Mouse (Mus musculus): ENCODE data around the gene Msi2.

Gene Msi2

GRCm38 (mm10) chr11:88515736-88516583 lies 202.4 kb downstream of the Msi2 start:
- DNase-seq (ENCODE audit: low read depth, low spot score): no peak

- no peak for DNase-seq (ENCODE audit: low read depth, low spot score)
These were observed 203.0 kb downstream of the Msi2 start for GRCm38 (mm10) chr11:88515267-88515666.

- DNase-seq (ENCODE audit: low read depth, low spot score): peak; percentile 74
These were observed 204.0 kb downstream of the Msi2 start for GRCm38 (mm10) chr11:88514151-88514926.

GRCm38 (mm10) chr11:88512580-88512979 lies 205.7 kb downstream of the Msi2 start:
- DNase-seq (ENCODE audit: low read depth, low spot score): peak; percentile 50

GRCm38 (mm10) chr11:88510282-88510850 lies 207.9 kb downstream of the Msi2 start:
- DNase-seq (ENCODE audit: low read depth, low spot score): no peak

GRCm38 (mm10) chr11:88509464-88509863 lies 208.8 kb downstream of the Msi2 start:
- DNase-seq (ENCODE audit: low read depth, low spot score): no peak

GRCm38 (mm10) chr11:88508133-88508532 lies 210.2 kb downstream of the Msi2 start:
- no peak for DNase-seq (ENCODE audit: low read depth, low spot score)

GRCm38 (mm10) chr11:88506544-88507419 lies 211.5 kb downstream of the Msi2 start:
- no peak for DNase-seq (ENCODE audit: low read depth, low spot score)

GRCm38 (mm10) chr11:88506109-88506508 lies 212.2 kb downstream of the Msi2 start:
- DNase-seq (ENCODE audit: low read depth, low spot score): no peak

GRCm38 (mm10) chr11:88502566-88502965 lies 215.7 kb downstream of the Msi2 start:
- no peak for DNase-seq (ENCODE audit: low read depth, low spot score)

GRCm38 (mm10) chr11:88498491-88498890 lies 219.8 kb downstream of the Msi2 start:
- peak; percentile 86 for DNase-seq (ENCODE audit: low read depth, low spot score)

GRCm38 (mm10) chr11:88496460-88496859 lies 221.9 kb downstream of the Msi2 start:
- DNase-seq (ENCODE audit: low read depth, low spot score): peak; percentile 52

- DNase-seq (ENCODE audit: low read depth, low spot score): peak; percentile 84
These were observed 222.6 kb downstream of the Msi2 start for GRCm38 (mm10) chr11:88495759-88496158.

GRCm38 (mm10) chr11:88495018-88495417 lies 223.3 kb downstream of the Msi2 start:
- no peak for DNase-seq (ENCODE audit: low read depth, low spot score)

- DNase-seq (ENCODE audit: low read depth, low spot score): no peak
These were observed 224.3 kb downstream of the Msi2 start for GRCm38 (mm10) chr11:88493795-88494559.

- DNase-seq (ENCODE audit: low read depth, low spot score): no peak
These were observed 225.7 kb downstream of the Msi2 start for GRCm38 (mm10) chr11:88492585-88492984.

GRCm38 (mm10) chr11:88489985-88490384 lies 228.3 kb downstream of the Msi2 start:
- no peak for DNase-seq (ENCODE audit: low read depth, low spot score)

- DNase-seq (ENCODE audit: low read depth, low spot score): no peak
These were observed 229.2 kb downstream of the Msi2 start for GRCm38 (mm10) chr11:88488941-88489724.

GRCm38 (mm10) chr11:88488175-88488940 lies 230.0 kb downstream of the Msi2 start:
- no peak for DNase-seq (ENCODE audit: low read depth, low spot score)
